Mouse (Mus musculus) retina, postnatal 7 days (tissue): ENCODE data around the gene Gm42957.
"Not testable (repeated sequence)": the region's sequence is repeated elsewhere in the genome, so short reads cannot be mapped to it uniquely, and the experiment has no call there.

Experiments used
- DNase-seq: peaks from one replicate; pipeline ENCODE4 v3.0.0-alpha.2; 2012; ENCODE audit warnings: low read depth, low spot score

Gene Gm42957

GRCm38 (mm10) chr3:96634928-96635879 lies at the start of gene Gm42957, which contains the start of gene Pex11b:
Gene Gm42957, plus strand, starts transcription at chr3:96635474.
Gene Pex11b, plus strand, starts transcription at chr3:96635376.
- peak; percentile 72 for DNase-seq

DNA sequence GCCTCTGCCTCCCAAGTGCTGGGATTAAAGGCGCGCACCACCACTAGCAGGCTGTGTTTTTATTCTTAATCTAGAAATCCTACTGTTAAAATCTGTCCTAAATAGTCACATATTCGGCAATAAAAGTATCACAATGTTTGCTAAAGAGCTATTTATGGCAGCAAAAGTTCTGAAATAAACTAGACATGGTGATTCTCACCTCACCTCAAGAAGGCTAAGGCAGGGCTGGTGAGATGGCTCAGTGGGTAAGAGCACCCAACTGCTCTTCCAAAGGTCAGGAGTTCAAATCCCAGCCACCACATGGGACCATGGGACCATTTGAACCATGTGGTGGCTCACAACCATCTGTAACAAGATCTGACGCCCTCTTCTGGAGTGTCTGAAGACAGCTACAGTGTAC lies 44.6 kb upstream of the Gm42957 start:
- no peak for DNase-seq

DNA sequence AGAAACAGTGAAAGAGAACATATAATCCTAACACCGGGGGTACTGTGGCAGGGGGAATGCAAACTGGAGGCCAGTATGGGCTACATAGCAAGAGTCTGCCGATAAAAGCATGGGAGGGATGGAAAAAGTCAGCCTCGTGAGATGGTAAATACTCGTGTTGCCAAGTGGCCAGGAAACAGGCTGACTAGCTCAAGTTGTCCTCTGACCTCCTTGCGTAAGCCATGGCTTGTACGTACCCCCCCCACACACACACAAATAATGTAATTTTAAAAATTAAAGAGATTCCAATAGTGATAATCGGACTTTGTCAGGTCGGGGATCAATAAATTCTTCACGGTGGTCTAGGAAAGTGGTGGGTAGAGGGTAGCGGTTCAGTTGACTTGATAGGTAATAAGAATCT lies 41.9 kb upstream of the Gm42957 start:
- no peak for DNase-seq

GRCm38 (mm10) chr3:96593790-96594560 lies 41.3 kb upstream of the Gm42957 start, which contains the start of gene Polr3gl:
Gene Polr3gl, minus strand, starts transcription at chr3:96594181.
- peak; percentile 89 for DNase-seq

DNA sequence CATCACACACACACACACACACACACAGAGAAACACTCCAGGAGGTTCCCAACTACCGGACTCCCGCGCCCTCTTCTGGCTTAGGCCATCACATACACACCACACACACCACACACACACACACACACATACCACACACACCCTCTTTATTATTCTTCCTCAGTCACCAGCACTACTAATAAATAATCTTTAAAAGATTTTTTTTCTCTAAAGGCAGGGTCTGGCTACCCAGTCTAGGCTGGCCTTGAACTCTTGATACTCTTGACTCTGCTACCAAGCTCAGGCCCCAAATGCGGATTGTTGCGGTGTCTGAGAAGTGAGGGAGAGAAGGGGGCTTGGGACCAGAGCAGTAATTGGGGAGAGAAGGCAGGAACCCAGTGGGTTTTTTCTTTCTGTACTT lies 40.4 kb upstream of the Gm42957 start:
- DNase-seq, result no peak

DNA sequence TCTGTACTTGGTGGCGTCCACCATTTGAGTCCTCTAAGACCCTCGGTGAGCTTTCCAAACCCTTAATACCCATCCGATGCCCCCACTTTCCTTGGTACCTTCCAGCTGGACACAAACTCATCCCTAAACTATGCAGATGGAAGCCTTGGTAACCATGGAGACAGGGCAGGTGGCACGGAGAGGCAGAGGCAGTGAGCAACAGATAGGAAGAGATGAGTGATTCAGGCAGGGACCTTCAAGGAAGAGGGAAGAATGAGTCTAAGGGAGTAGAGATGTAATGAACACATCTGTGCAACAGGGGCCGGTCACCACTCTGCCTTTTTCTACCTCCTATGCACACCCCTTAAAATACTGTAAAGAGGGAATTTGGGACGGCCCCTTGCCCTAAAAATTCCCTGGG lies 39.6 kb upstream of the Gm42957 start:
- no peak for DNase-seq

GRCm38 (mm10) chr3:96596228-96596707 lies 39.0 kb upstream of the Gm42957 start, which contains the start of gene Ankrd34a:
Gene Ankrd34a, plus strand, starts transcription at chr3:96596636.
- no peak for DNase-seq

- DNase-seq, result no peak
Observed at GRCm38 (mm10) chr3:96596855-96597254, 38.4 kb upstream of the Gm42957 start.

GRCm38 (mm10) chr3:96597435-96597891 lies 37.8 kb upstream of the Gm42957 start:
- no peak for DNase-seq

DNA sequence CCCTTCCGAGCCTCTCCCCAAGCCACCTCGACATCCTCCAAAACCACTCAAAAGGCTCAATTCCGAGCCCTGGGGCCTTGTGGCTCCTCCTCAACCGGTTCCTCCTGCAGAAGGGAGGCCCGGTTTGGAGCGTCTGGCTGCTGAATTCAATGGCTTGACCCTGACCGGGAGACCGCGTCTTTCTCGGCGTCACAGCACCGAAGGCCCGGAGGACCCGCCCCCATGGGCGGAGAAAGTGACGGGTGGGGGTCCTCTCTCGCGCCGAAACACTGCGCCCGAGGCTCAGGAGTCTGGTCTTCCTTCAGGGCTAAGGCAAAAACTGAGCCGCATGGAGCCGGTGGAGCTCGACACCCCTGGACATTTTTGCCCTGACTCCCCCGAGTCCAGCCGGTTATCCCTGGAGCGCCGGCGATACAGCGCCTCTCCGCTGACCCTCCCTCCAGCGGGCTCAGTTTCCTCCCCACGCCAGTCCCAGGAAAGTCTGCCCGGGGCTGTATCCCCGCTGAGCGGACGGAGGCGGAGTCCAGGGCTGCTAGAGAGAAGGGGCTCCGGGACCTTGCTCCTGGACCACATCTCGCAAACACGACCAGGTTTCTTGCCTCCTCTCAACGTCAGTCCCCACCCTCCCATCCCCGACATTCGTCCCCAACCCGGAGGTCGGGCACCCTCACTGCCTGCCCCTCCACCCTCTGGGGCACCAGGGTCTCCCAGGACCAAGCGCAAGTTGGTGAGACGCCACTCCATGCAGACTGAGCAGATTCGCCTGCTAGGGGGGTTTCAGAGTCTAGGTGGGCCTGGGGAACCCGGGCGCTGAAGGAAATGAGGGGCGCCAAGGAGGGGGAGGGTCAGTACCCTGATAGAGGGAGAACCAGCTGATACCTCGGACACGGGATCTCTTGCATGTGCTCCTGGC lies 36.9 kb upstream of the Gm42957 start:
- DNase-seq, result peak; percentile 32

DNA sequence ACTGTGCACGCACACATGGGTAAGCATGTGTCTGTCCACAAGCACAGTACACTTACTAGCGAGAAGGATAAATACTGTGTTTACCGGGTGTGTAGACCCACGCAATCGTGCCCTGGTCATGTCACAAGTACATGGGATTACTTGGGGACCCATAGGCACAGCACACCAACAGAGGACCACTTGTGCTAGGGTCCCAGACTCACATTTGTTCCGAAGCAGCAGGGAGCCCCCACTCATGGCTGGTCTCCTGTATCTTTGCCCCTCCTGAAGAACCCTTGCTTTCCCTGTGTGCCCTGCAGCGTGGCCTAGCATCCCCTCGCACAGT lies 36.2 kb upstream of the Gm42957 start:
- DNase-seq, result no peak

DNA sequence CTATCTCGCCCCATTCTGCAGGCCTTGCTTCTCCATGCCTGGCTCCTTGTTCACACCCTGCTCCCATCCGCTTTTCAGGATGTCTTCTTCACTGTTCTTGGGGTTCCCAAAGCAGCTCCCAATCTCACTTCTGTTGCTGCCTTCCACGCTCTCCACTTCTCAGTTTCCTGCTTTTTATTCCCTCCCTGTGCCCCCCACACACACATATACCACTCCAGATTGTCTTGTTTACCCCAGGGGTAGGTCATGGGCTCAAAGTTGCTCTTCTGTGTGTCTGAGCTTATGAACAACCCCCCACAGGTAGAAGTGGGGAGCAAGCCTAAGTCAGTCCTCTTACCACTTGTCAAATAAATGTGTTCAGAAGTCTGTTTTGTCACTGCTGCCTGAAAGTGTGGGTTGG lies 35.9 kb upstream of the Gm42957 start:
- DNase-seq, result no peak

GRCm38 (mm10) chr3:96600639-96601250 lies 34.5 kb upstream of the Gm42957 start, which contains the start of gene Lix1l:
Gene Lix1l, plus strand, starts transcription at chr3:96601149.
- DNase-seq, result peak; percentile 87

GRCm38 (mm10) chr3:96601251-96601787 lies 34.0 kb upstream of the Gm42957 start:
- DNase-seq, result no peak

- no peak for DNase-seq
Observed at GRCm38 (mm10) chr3:96601941-96602703, 33.2 kb upstream of the Gm42957 start.

GRCm38 (mm10) chr3:96602704-96603084 lies 32.6 kb upstream of the Gm42957 start:
- no peak for DNase-seq

- no peak for DNase-seq
Observed at GRCm38 (mm10) chr3:96603311-96603710, 32.0 kb upstream of the Gm42957 start.

- DNase-seq, result not testable (repeated sequence)
Observed at GRCm38 (mm10) chr3:96606007-96606406, 29.3 kb upstream of the Gm42957 start.

- DNase-seq, result no peak
Observed at GRCm38 (mm10) chr3:96606618-96607017, 28.7 kb upstream of the Gm42957 start.

- DNase-seq, result no peak
Observed at GRCm38 (mm10) chr3:96617941-96618340, 17.3 kb upstream of the Gm42957 start.
